Mouse (Mus musculus) large intestine, adult 2 months (tissue): ENCODE measurements around the gene Acaca. TPM values are rescaled to one million over a fixed set of nuclear protein-coding genes. Genes with fewer than 3 reads are reported as not detected.
"Not testable (repeated sequence)": the region's sequence is repeated elsewhere in the genome, so short reads cannot be mapped to it uniquely, and the experiment has no call there.

Source experiments
- DNase-seq: peaks from one replicate; pipeline ENCODE4 v3.0.0-alpha.2; 2012; ENCODE audit warnings: low read depth, low spot score
- WGBS: fragments of 180-500 bp; shearing (Covaris S2); methylation state at CpG from one replicate; pipeline ENCODE4 v1.1.7; 2018; 5-methylcytosine and 5-hydroxymethylcytosine counted together
- polyA plus RNA-seq: library from polyadenylated mRNA; depleted of rRNA; stranded (reverse); fragments of >200 nt; gene quantifications from 2 replicates; pipeline ENCODE4 v1.2.3, GENCODE M21; 2012

The Acaca gene
- polyA plus RNA-seq, 1 experiment = 7.8 TPM

DNA sequence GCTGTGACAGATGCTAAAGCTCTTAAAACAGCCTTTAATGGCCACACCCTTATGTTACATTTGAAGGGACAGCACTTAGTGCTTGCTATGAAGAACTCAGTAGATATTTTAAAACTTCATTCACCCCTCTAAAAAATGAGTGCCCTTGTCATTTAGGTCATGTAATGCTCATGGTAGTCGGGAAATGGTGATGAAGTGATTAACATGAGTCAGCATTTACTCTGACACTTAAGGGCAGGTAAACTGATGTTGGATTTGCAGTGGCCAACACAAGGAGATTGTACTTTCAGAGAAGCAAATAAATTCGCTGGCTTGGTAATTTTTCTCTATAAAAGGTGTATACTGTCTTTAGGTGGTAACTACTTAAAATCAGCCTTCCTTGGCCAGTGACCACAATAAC lies 166.9 kb downstream of the Acaca start:
- WGBS = 84% methylated on average over 2 of the region's 2 CpGs

DNA sequence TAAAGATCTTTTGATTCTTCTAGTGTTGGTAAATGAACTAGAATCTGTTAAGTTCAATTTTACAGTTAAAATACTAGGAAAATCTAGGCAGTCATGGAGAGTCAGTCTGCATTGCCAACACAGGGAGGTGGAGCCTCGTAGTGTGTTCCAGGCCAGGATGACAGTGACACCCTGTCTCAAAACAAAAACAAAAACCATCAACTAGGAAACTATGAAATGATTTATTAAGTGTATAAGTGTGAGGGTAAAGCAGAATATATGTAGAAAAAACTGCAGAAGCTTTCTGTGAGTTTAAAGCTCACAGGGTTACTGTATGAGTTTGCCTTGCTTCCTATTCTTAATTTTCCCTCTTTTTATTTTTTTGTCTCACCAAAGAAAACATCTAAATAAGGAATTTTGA lies 176.0 kb downstream of the Acaca start:
- WGBS = 87% methylated on average over 1 of the region's 1 CpGs
- no peak for DNase-seq

More for the DNA sequence above, 166.9 kb downstream of the Acaca start:
- DNase-seq = no peak

DNA sequence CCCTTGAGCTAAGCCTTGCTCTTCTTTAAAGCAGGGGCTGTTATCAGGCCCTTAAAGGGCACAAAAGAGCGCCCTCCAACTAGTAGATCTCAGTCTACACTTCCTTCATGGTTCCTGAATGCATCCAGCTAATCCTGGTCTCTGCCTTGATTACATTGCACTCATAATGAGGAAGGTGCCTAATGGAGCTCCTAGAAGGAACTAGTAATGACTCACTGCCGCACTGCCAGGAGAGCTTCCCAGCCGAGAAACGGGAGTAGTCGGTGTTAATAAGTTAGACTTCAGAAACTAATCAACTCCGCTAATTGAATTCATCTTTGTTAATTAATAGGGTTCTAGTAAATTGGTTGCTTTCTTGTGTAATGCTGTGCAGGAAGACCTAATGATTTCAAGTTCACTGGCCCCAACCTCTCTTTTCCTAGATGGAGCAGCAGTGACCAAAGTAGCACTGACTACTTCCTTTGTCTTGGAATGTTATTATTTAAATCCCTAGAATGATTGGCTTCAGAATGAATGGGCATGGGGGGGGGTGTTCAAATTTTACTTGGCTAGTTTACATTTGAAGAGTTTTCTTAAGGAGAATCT lies 176.8 kb downstream of the Acaca start:
- no peak for DNase-seq
- WGBS = 97% methylated on average over 6 of the region's 6 CpGs

DNA sequence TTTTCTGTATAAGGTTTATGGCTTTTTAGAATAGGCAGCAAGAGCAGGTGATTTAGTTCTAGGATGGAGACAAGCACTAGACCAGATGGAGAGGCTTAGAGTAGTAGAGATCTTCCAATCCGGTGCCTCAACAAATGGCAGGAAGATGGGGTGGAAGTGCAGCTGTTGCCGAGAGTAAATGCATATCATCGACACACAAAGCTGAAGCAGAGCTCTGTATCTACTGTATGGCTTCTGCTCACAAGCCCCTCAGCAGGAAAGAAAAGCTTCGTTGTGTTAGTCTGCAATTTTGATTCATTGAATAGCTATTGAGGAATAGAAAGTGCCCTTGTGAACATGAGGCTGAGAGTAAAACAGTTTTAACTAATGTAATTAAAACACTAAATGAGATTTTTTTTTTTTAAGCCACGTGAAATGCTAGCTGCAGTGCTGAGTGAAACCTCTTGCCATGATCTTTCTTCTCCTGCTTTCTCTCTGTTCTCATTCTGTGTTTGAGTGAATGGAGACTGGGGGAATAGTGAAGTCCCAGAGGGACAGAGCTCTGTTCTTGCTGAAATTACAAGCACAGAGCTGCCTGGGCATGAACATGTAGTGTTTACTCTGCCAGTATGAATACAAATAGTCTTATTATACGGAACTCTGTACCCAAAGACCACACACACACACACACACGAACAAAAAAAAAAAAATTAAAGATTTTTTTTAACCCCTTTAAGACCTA lies 194.7 kb downstream of the Acaca start:
- DNase-seq = no peak
- WGBS = 74% methylated on average over 7 of the region's 7 CpGs

DNA sequence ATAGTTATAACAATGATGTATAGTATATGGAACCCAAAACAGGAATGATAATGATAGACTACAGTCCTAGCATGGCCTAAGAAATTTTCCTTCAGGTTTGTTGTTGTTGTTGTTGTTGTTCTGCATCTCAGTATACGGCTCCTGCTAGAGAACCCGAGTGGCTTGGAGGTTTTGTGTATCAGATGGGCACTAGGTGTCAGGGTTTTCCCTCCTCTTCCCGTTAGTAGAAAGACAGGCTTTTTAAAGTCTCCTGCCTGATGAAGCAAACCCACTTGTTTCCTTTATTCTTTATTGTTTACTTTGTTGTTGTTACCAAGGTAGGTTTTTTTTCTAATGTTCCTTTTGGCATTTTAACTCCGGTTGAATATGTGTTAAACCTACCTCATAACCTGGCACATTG lies 197.6 kb downstream of the Acaca start:
- no peak for DNase-seq
- WGBS = 78% methylated on average over 4 of the region's 4 CpGs

DNA sequence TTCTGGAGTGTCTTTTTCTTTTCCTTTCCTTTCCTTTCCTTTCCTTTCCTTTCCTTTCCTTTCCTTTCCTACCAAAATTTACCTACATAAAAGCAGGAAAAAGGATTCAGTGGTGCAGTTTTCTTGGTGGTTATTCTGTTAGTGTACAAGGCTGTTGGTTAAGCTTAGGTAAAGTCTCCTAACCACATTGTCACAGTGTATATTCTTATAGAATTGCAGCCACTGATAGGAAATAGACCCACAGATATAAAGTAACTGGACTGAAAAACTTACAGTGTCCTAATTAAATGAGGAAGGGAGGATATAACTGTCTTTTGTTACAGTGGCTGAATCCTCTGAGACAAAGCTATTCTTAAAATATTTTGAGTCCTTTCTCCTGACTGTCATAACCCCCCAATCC lies 202.9 kb downstream of the Acaca start:
- no peak for DNase-seq

DNA sequence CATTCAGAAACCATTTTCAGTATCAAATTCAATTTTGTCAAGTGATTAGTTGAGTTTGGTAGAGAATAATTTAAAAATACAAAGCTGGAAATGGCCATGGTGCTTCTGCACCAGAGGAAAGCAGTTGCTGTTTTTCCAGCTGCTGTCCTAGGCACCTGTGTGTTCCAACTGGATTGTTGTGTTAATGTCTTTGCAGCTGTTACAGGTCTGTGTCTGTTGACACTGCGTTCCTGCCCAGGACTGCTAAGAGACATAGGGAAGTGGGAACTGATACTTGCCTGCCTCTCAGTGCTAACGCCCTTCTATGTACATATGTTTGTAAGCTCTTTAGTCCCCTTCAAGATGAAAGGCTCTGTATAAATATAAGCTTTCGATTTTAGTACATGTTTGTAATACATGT lies 203.4 kb downstream of the Acaca start:
- WGBS = 26% methylated on average over 3 of the region's 3 CpGs
- DNase-seq = no peak

DNA sequence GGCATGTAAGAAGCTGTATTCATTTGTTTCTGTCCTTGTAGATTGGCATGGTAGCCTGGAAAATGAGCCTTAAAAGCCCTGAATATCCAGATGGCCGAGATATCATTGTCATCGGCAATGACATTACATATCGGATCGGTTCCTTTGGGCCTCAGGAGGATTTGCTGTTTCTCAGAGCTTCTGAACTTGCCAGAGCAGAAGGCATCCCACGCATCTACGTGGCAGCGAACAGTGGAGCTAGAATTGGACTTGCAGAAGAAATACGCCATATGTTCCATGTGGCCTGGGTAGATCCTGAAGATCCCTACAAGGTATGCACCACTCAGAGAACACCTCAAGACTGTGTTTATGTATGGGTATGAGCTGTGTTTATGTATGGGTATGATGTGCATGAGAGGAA lies 208.8 kb downstream of the Acaca start:
- WGBS = 97% methylated on average over 8 of the region's 8 CpGs

DNA sequence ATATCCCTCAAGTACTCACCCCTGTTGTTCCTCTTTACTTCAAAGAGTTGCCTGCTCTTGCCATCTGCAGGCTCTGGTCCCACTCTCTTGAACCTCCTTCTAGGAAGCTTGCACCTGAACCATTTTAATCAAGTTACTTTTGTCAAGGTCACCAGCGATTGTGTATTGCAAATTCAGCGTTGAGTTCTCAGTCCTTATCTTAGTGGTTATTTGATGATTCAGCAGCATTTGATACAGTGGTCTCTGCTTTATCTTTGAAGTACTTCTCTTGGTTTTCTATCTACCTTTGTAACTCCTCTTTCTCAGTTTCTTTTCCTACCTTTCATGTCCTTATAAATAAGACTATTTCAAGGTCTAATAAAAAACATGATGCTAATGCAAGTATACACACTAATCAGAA lies 211.2 kb downstream of the Acaca start:
- DNase-seq = no peak
- WGBS = 59% methylated on average over 2 of the region's 2 CpGs

More for the DNA sequence above, 208.8 kb downstream of the Acaca start:
- not testable (repeated sequence) for DNase-seq

DNA sequence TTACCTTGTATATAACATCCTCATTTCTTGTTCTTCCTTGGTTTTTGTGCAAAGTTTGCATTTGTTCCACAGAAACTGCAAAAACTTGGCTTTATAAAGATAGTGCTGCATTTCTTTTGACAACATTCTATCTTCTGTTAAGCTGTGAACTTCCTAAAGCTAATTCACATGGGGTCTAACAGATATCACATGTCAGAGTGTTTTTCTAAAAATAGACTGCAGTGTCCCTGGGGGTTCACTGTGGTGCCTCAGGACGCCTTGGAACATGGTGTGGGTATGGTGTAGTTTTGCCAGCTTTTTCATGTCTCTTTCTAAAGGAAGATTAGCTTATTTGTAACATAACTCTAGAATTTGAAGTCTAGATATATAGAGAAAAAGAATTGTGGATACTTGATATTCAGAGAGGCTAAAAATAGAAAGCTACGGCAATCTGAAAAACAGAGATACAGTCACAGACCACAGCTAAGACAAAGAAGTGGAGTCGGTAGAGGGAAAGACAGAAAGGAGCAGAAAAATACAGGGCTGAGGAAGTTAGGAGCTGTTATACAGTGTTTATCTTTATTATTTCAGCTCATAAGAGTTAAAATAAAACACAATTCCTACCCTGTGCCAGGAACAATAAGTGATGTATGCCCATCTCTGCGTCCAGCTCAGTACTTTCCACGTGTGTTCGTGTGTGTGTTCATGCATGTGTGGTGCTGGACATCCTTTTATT lies 215.2 kb downstream of the Acaca start:
- 79% methylated on average over 6 of the region's 6 CpGs for WGBS
- no peak for DNase-seq

DNA sequence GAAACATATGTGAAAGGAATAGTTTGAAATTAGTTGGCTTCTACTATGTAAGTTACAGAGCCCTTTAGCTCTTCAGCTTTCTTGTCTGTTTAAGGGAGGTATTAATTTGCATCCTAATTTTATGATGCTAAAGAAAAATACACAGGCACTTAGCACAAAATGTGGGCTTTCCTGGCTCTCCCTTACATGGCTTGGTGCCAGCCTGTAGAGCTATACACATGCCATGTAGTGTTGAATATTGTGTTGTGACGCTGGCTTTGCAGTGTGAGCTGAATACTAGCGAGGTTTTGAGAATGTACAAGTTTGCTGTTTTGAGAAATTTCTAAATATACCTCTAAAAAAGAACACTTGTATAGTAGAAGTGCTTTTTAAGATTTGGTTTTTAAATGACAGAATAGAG lies 218.3 kb downstream of the Acaca start:
- 85% methylated on average over 2 of the region's 2 CpGs for WGBS
- DNase-seq = no peak

DNA sequence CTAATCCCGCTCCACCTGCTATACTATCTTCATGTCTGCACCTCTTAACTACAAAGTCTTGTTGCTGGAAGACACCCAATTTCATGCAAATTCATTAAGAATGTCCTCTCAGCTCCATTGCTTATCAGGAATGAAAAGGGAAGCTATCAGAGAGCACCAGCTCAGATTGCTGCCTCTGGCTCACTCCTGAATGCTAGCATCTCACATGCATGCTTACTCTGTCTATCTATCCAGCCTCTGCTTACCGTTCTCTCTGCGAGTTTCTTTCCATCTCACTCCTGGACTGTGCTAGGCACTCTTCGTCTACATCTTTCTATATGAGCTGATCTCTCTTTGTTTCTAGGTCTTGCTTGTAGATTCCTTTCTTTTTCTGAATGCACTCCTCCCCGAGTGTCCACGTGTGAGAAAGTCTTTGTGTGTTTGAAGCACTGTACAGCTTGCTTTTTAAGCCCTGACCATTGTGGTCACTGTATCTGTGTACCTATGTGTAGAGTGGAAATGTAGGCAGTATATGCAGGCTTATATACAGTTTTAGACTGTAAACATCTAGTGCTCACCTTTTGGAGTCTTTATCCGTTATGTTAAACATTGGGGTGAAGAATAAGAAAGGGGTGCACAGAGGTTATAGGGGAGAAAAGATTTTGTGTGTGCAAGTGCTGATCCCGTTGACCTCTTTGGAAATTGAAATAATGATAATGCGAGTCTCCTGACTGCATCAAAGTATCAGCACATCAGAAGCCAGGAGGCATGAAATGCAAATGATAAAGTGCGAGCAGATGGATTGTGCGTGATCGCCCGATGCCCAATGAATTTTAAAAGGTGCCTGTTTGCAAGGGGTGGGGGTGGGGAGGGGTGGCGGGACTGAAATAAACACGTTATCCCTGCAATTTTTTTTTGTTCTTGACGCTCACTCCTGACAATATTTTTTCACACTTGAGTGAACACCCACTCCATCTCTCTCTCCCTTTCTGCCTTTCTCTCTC lies 219.7 kb downstream of the Acaca start:
- whole genome bisulfite sequencing = 94% methylated on average over 16 of the region's 16 CpGs
- no peak for DNase-seq

DNA sequence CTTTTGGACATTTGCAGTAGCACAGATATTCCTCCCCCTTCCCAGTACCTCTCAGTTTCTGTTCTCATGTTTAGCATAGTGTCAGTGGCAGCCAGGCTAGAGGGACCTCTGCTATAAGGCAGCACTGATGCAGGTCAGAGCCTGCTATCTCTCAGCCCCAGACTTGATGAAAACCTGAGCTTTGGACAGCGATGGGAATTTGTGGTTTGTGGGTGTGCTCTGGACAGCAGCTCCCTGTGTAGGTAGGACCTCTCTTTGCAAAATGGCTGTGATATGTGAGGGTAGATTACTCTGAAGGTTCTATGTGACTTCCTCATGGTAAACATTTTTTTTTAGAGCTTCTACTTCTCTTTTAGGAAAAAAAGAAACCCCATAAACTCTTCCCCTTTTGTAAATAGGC lies 221.7 kb downstream of the Acaca start:
- DNase-seq = no peak
- 88% methylated on average over 1 of the region's 1 CpGs for WGBS

DNA sequence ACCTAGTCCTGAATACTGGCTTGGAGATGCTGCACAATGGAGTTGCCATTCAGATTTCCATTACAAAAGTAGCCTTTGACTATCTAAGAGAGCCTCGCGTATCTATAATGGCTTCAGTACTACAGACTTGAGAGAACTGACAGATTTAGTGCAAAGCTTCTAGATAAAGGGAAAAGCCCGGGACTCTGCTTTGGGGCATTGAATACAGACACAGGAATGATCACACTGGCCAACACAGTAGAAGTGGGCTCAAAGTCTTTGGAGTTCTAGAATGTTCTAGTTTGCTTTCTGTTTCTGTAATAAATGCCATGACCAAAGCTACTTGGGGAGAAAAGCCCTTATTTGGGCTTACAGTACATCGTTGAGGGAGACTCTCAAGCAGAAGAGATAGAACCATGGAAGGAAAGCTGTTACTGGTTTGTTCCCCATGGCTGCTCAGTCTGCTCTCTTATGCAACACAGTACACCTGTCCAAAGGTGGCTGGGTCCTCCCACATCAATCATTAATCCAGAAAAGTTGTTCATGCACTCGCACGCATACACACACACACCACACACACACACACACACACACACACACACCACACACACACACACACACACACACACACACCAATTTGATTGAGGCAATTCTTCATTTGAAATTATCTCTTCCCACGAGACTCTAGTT lies 223.7 kb downstream of the Acaca start:
- DNase-seq = no peak
- 60% methylated on average over 7 of the region's 7 CpGs for WGBS

DNA sequence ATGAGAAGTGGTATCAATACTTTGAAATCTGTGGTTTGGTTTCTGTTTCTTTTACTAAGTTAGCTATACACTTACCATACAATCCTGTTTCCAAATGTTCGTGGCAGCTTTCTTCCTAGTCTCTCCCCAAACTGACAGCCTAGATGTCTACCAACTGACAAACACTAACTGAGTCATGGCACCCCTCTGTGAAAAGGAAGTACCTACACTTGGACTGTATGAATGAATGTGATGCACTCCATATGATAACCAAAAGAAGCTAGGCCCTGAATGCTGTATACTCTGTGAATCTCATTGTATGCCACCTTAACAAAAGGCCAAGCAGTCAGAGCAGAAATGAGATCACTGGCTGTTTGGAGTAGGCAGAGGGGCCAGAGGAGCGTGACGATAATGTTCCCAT lies 227.8 kb downstream of the Acaca start:
- WGBS = 78% methylated on average over 3 of the region's 3 CpGs
- no peak for DNase-seq

DNA sequence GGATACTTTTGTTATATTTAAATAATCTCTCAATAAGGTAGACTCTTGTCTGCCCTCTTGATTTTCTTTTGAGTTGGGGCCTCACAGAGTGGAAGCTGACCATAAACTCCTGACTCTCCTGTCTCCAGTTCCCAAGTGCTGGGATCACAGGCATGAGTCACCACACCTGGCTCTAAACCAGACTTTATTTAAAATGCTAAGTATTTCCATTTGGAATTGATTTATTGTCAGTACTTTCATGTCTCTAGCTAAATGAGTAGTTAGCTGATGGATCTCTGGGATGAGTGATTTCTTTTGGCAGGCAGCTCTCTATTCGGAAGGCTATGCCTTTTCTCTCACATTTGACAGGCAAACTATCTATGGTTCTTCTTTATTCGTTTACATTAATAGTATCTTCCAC lies 228.3 kb downstream of the Acaca start:
- DNase-seq = no peak
- 34% methylated on average over 2 of the region's 2 CpGs for WGBS

DNA sequence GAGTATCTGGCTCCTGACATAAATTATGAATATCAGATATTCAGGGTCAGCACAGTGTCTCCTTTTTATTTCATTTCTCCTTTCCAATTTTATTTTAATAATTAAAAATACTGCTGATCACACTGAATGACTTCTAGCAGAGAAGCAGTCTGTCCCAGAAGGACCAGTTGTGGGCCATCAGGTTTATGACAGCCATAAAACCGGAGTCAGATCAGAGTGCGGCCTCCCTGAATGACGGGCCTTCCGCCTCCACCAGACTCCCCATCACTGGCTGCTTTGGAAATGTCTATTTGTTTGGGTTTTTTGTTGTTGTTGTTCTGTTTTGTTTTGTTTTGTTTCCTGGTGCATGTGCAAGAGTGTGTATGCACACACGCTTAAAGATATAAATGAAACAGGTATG lies 232.1 kb downstream of the Acaca start:
- 35% methylated on average over 5 of the region's 5 CpGs for WGBS
- peak; percentile 57 for DNase-seq

DNA sequence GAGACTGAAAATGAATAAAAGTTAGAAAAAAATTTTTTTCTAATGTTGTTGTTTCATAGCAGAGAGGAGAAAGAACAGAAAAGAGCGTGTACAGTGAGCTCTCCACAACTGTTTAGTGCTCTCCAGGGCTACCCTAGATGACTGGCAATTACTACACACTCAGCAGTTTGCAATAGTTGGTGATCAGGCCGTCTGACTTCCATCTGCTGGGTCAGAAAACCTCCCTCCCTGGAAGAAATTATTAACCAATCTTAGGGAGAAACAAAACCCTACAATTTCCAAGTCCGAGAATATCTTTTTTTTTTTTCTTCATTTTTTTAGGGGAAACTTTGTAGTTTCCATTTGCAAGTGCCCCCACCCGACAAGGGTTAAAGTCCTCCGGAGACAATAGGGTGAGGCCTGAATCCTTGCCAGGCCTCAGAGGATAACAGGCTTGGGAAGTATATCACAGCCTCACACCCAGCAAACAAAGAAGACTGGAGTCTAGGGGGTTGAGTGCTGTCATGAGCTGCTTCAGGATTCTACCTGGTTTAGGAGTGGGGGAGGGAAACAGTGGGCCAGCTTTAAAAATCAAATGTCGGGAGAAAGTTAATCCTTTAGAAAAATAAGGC lies 233.3 kb downstream of the Acaca start:
- 24% methylated on average over 6 of the region's 6 CpGs for WGBS

DNA sequence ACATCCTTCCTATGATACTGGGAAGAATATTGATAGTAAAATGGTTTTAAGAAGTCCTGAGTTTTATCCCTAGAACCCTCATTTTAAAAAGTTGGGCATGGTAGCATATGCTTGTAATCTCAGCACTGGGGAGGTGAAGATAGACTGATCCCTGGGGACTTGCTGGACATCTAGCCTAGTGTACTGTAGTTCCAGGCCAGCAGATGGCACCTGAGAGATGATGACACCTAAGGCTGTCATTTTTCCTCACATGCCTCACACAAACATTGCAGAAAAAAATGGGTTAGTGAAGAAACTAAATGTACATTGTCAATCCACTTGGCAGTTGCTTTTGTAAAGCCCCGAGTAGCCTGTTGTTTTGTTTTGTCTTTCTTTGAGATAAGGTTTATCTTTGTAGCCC lies 235.8 kb downstream of the Acaca start:
- WGBS = 80% methylated on average over 1 of the region's 1 CpGs
- no peak for DNase-seq

More for the DNA sequence above, 233.3 kb downstream of the Acaca start:
- DNase-seq = peak; percentile 80
